Mouse (Mus musculus) liver, embryonic 16.5 days (tissue): Measurements from ENCODE around the gene Chl1. TPM values are rescaled to one million over a fixed set of nuclear protein-coding genes. Genes with fewer than 3 reads are reported as not detected.
A peak's percentile ranks its signal among the peaks of the same experiment; 100 is the strongest.

Experiments used
- ATAC-seq: fragments of 200-750 bp; cut with Nextera tagmentation; 2 replicates; pipeline ENCODE4 v1.8.0; 2017; ENCODE audit warnings: low read depth, mild to moderate bottlenecking, moderate number of reproducible peaks, moderate library complexity
- H3K27ac ChIP-seq: fragments of 300-500 bp; sonication (generic); 2 replicates; pipeline ENCODE4 v1.5.1; 2014; ENCODE audit warnings: mild to moderate bottlenecking, low read length
- H3K27me3 ChIP-seq: fragments of 300-500 bp; sonication (generic); 2 replicates; pipeline ENCODE4 v1.6.1; 2014; ENCODE audit warnings: low read depth, low read length, mixed read lengths; ENCODE audit not compliant: control insufficient read depth, insufficient read depth
- H3K36me3 ChIP-seq: fragments of 300-500 bp; sonication (generic); 2 replicates; pipeline ENCODE4 v1.6.1; 2014; ENCODE audit warnings: mild to moderate bottlenecking; ENCODE audit not compliant: control insufficient read depth, insufficient read depth
- H3K4me1 ChIP-seq: fragments of 300-500 bp; sonication (generic); 2 replicates; pipeline ENCODE4 v1.6.1; 2014; ENCODE audit warnings: low read depth, low read length, mixed read lengths; ENCODE audit not compliant: control insufficient read depth
- H3K4me2 ChIP-seq: fragments of 300-500 bp; sonication (generic); 2 replicates; pipeline ENCODE4 v1.6.1; 2014; ENCODE audit warnings: low read depth, low read length, mixed read lengths
- H3K4me3 ChIP-seq: fragments of 300-500 bp; sonication (generic); 2 replicates; pipeline ENCODE4 v1.5.1; 2014; ENCODE audit warnings: low read depth, mild to moderate bottlenecking, low read length
- H3K9ac ChIP-seq: fragments of 300-500 bp; sonication (generic); 2 replicates; pipeline ENCODE4 v1.6.1; 2014; ENCODE audit warnings: low read depth, low read length
- H3K9me3 ChIP-seq: fragments of 300-500 bp; sonication (generic); replicated peaks from 2 replicates; pipeline ENCODE4 v1.6.1; 2016; ENCODE audit warnings: low read length; ENCODE audit not compliant: control insufficient read depth
- WGBS: fragments of 180-500 bp; shearing (Covaris S2); extraction: QIAGEN DNeasy Blood & Tissue Kit; methylation state at CpG from one replicate; pipeline ENCODE4 v1.1.7; 2014; ENCODE audit not compliant: insufficient replicate concordance; 5-methylcytosine and 5-hydroxymethylcytosine counted together
- polyA plus RNA-seq: library from polyadenylated mRNA; unstranded; fragments of >200 nt; fragmentation: Nextera tagmentation; extraction: Ambion mirVana; gene quantifications from 2 replicates; pipeline ENCODE4 v1.2.1, GENCODE M21; 2015

Gene Chl1
- polyA plus RNA-seq, 1 experiment from 2014 or later = 0.02 TPM

- no peak overlapping the region for H3K9ac ChIP-seq
- H3K4me3 ChIP-seq = no peak overlapping the region
- 0 out of 2 replicates have a peak, but pooled peaks have one; percentile 38 for ATAC-seq
- no peaks in the 10 kb centered on the region; the same call in 1 of the 2 replicates for H3K4me1 ChIP-seq
- no peaks in the 10 kb centered on the region for H3K36me3 ChIP-seq
- H3K27ac ChIP-seq = no peak overlapping the region
- H3K4me2 ChIP-seq = no peak overlapping the region
- H3K27me3 ChIP-seq = no peaks in the 10 kb centered on the region
- no peaks in the 10 kb centered on the region for H3K9me3 ChIP-seq
- WGBS = 60% methylated on average over 1 of the region's 1 CpGs
Measured at GRCm38 (mm10) chr6:103699482-103699881, 189.1 kb downstream of the Chl1 start.

- no peak overlapping the region for H3K4me3 ChIP-seq
- H3K9ac ChIP-seq = no peak overlapping the region
- 60% methylated on average over 1 of the region's 1 CpGs for WGBS
- H3K27ac ChIP-seq = no peak overlapping the region
- no peaks in the 10 kb centered on the region for H3K9me3 ChIP-seq
- no peaks in the 10 kb centered on the region for H3K27me3 ChIP-seq
- H3K4me1 ChIP-seq = no peaks in the 10 kb centered on the region; the same call in 1 of the 2 replicates
- no peaks in the 10 kb centered on the region for H3K36me3 ChIP-seq
- peak; percentile 43; the same call in 1 of the 2 replicates for ATAC-seq
- H3K4me2 ChIP-seq = no peak overlapping the region
Measured at GRCm38 (mm10) chr6:103699895-103700294, 189.5 kb downstream of the Chl1 start.

- no peaks in the 10 kb centered on the region for H3K27me3 ChIP-seq
- H3K36me3 ChIP-seq = no peaks in the 10 kb centered on the region
- no peaks in the 10 kb centered on the region; the same call in 1 of the 2 replicates for H3K4me1 ChIP-seq
- H3K9ac ChIP-seq = no peak overlapping the region
- H3K4me3 ChIP-seq = no peak overlapping the region
- ATAC-seq = peak; percentile 96
- WGBS = 21% methylated on average over 7 of the region's 7 CpGs
- H3K27ac ChIP-seq = peak overlapping the region; percentile 44; the same call in 1 of the 2 replicates
- H3K4me2 ChIP-seq = no peak overlapping the region
- no peaks in the 10 kb centered on the region for H3K9me3 ChIP-seq
Measured at GRCm38 (mm10) chr6:103700336-103700735, 189.9 kb downstream of the Chl1 start.

- ATAC-seq = no peak
- H3K9me3 ChIP-seq = no peaks in the 10 kb centered on the region
- no peak overlapping the region for H3K4me3 ChIP-seq
- H3K27me3 ChIP-seq = no peaks in the 10 kb centered on the region
- H3K4me1 ChIP-seq = no peaks in the 10 kb centered on the region
- H3K9ac ChIP-seq = no peak overlapping the region
- H3K27ac ChIP-seq = no peak overlapping the region
- no peaks in the 10 kb centered on the region for H3K36me3 ChIP-seq
- 53% methylated on average over 3 of the region's 3 CpGs for WGBS
- H3K4me2 ChIP-seq = no peak overlapping the region
Measured at GRCm38 (mm10) chr6:103706366-103706765, 196.0 kb downstream of the Chl1 start.

GRCm38 (mm10) chr6:103739291-103739690 lies 228.9 kb downstream of the Chl1 start:
- H3K36me3 ChIP-seq = no peaks in the 10 kb centered on the region
- no peaks in the 10 kb centered on the region for H3K27me3 ChIP-seq
- no peak overlapping the region for H3K9ac ChIP-seq
- H3K4me2 ChIP-seq = no peak overlapping the region
- no peak overlapping the region for H3K27ac ChIP-seq
- no peak for ATAC-seq
- H3K4me1 ChIP-seq = no peaks in the 10 kb centered on the region
- no peaks in the 10 kb centered on the region for H3K9me3 ChIP-seq
- H3K4me3 ChIP-seq = no peak overlapping the region

DNA sequence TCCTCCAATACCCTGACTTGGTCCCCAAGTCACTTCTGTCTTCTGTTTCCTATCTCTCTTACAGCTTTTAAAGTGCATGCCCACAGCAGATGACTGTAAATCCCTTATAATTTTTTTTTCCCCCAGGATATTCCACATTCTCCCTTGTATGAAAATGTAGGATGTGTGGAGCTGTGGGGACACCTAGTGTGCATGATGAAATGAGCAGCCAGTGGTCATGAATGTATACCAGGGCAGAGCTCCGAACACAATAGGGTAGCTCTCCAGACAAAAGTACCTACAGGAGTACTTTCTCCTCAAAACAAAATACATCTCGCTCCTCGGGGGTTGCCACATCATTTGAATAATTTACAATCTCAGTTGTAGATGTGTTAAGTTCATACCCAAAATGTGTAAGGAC lies 232.4 kb downstream of the Chl1 start:
- no peak overlapping the region for H3K4me3 ChIP-seq
- no peak overlapping the region for H3K9ac ChIP-seq
- no peaks in the 10 kb centered on the region for H3K9me3 ChIP-seq
- no peak for ATAC-seq
- no peak overlapping the region for H3K4me2 ChIP-seq
- H3K27me3 ChIP-seq = no peaks in the 10 kb centered on the region
- H3K27ac ChIP-seq = no peak overlapping the region
- H3K4me1 ChIP-seq = no peaks in the 10 kb centered on the region
- no peaks in the 10 kb centered on the region for H3K36me3 ChIP-seq
- WGBS = 40% methylated on average over 3 of the region's 3 CpGs

DNA sequence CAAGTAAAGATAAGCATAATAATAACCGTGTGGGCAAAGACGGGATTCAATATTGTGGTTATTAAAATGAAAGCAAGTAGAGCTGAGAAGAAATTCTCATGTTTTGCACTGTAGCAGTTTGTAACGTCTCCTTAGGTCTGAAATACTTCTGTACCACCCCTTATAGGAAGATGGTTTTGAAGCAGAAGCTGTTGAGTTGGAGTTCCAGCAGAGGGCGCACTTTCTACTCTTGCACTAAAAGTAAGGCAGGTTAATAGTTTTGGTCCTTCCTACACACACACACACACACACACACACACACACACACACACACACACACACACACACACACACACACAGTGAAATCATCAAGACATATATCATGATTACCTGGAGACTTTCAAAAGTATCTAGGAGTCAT lies 235.7 kb downstream of the Chl1 start:
- no peak for ATAC-seq
- WGBS = 11% methylated on average over 4 of the region's 4 CpGs

DNA sequence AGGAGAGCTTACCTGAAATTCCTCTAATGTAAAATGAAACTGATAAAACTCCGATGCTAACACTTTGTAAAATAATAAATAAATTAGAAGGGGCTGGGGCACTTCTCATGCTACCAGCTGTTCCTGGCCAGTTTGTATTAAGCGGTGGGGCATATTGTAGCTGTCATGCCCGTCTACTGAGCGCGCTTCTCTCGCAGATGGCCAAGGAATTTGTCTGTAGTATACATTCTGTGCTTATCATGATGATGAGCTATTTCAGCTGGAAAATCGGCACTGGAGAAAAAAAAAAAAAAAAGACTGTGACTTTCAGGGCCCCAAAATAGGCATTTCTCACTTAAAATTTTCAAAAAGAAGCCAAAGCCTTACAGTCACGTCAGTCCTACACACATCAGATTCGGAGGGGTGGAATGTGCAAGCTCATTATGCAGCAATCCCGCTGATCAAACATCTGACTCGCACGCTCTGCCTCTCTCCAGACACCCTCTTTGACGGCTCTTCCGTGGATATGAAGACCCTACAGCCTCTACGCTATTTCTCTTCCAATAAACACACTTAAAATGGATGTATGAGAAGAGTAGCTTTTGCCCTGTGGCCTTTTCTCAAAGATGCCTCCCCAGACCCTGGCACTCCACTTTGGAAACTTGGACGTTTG lies 238.9 kb downstream of the Chl1 start:
- Histone ChIP-seq H3K27me3 (no peaks in the 10 kb centered on the region), H3K4me3 (no peak overlapping the region), H3K36me3 (no peaks in the 10 kb centered on the region), H3K9ac (no peak overlapping the region), H3K9me3 (no peaks in the 10 kb centered on the region), H3K4me2 (no peak overlapping the region), H3K27ac (no peak overlapping the region), H3K4me1 (no peaks in the 10 kb centered on the region)
- WGBS = 58% methylated on average over 16 of the region's 16 CpGs
- no peak for ATAC-seq

More for the DNA sequence above, 235.7 kb downstream of the Chl1 start:
- Histone ChIP-seq H3K4me2 (no peak overlapping the region), H3K9ac (no peak overlapping the region), H3K4me1 (no peaks in the 10 kb centered on the region), H3K9me3 (no peaks in the 10 kb centered on the region), H3K27ac (no peak overlapping the region), H3K36me3 (no peaks in the 10 kb centered on the region), H3K4me3 (no peak overlapping the region), H3K27me3 (no peaks in the 10 kb centered on the region)

GRCm38 (mm10) chr6:103753891-103754290 lies 243.5 kb downstream of the Chl1 start:
- Histone ChIP-seq H3K9me3 (no peaks in the 10 kb centered on the region), H3K4me3 (no peak overlapping the region), H3K9ac (no peak overlapping the region), H3K27me3 (no peaks in the 10 kb centered on the region), H3K4me2 (no peak overlapping the region), H3K36me3 (no peaks in the 10 kb centered on the region), H3K4me1 (no peaks in the 10 kb centered on the region), H3K27ac (no peak overlapping the region)
- no peak for ATAC-seq
- 57% methylated on average over 4 of the region's 4 CpGs for WGBS
